Mouse (Mus musculus) heart, embryonic 12.5 days (tissue): ENCODE data around the gene Eng. TPM values are rescaled to one million over a fixed set of nuclear protein-coding genes. Genes with fewer than 3 reads are reported as not detected.
A peak's percentile ranks its signal among the peaks of the same experiment; 100 is the strongest.

Experiments used
- ATAC-seq: fragments of 200-750 bp; cut with Nextera tagmentation; 2 replicates; pipeline ENCODE4 v1.8.0; 2017; ENCODE audit warnings: moderate TSS enrichment, moderate library complexity; ENCODE audit not compliant: insufficient number of reproducible peaks, low FRiP score
- H3K27ac ChIP-seq: fragments of 300-500 bp; sonication (generic); 2 replicates; pipeline ENCODE4 v1.5.1; 2016; ENCODE audit warnings: mild to moderate bottlenecking, moderate library complexity; ENCODE audit not compliant: poor library complexity, severe bottlenecking
- H3K27me3 ChIP-seq: fragments of 300-500 bp; sonication (generic); replicated peaks from 2 replicates; pipeline ENCODE4 v1.6.1; 2016; ENCODE audit warnings: mild to moderate bottlenecking, moderate library complexity
- H3K36me3 ChIP-seq: fragments of 300-500 bp; sonication (generic); 2 replicates; pipeline ENCODE4 v1.6.1; 2016; ENCODE audit warnings: mild to moderate bottlenecking, moderate library complexity
- H3K4me1 ChIP-seq: fragments of 300-500 bp; sonication (generic); replicated peaks from 2 replicates; pipeline ENCODE4 v1.6.1; 2016; ENCODE audit warnings: mild to moderate bottlenecking
- H3K4me2 ChIP-seq: fragments of 300-500 bp; sonication (generic); 2 replicates; pipeline ENCODE4 v1.6.1; 2016; ENCODE audit warnings: mild to moderate bottlenecking, moderate library complexity
- H3K4me3 ChIP-seq: fragments of 300-500 bp; sonication (generic); 2 replicates; pipeline ENCODE4 v1.5.1; 2016; ENCODE audit warnings: mild to moderate bottlenecking
- H3K9ac ChIP-seq: fragments of 300-500 bp; sonication (generic); 2 replicates; pipeline ENCODE4 v1.6.1; 2016; ENCODE audit warnings: mild to moderate bottlenecking, moderate library complexity
- H3K9me3 ChIP-seq: fragments of 300-500 bp; sonication (generic); replicated peaks from 2 replicates; pipeline ENCODE4 v1.6.1; 2016; ENCODE audit warnings: mild to moderate bottlenecking, moderate library complexity
- WGBS: fragments of 180-500 bp; shearing (Covaris S2); methylation state at CpG from one replicate; pipeline ENCODE4 v1.1.7; 2016; 5-methylcytosine and 5-hydroxymethylcytosine counted together
- polyA plus RNA-seq: library from polyadenylated mRNA; unstranded; fragments of >200 nt; fragmentation: Nextera tagmentation; extraction: Ambion mirVana; gene quantifications from 2 replicates; pipeline ENCODE4 v1.2.1, GENCODE M21; 2016

The Eng gene
- 159 and 168 TPM in 2 replicates for polyA plus RNA-seq

- H3K4me3 ChIP-seq = peak within 1 kb of the TSS; percentile 54
- peak within 1 kb of the TSS; percentile 64 for H3K4me2 ChIP-seq
- H3K9me3 ChIP-seq = no peaks in the 10 kb centered on the region
- peak within 1 kb of the TSS; percentile 87 for H3K27ac ChIP-seq
- 33% methylated on average over 31 of the region's 31 CpGs for WGBS
- H3K4me1 ChIP-seq = peaks cover 65% of the 10 kb centered on the region
- peak; percentile 74 for ATAC-seq
- peak within 1 kb of the TSS; percentile 77 for H3K9ac ChIP-seq
- no peaks in the 10 kb centered on the region for H3K27me3 ChIP-seq
- H3K36me3 ChIP-seq = peaks cover 6% of the 10 kb centered on the region
Measured at GRCm38 (mm10) chr2:32646379-32647056, at the start of gene Eng. Eng (plus strand) TSS chr2:32646595.

DNA sequence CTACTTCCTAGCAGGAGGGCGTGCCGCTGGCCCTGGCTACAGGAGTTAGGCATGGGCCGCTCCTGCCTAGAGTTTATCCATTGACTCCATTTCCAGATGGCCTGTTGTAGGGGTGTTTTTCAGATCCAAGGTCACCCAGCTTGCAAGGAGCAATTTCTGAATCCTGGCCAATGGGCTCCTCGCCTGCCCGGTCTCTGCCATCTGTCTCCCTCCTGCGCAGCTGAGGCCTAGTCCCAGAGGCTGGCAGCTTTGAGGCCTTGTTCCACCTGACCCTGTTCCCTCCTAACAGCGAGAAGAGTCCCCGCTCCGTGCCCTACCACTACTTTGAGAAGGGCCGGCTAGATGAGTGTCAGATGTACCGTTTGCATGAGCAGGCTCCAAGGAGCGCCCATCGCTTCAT lies 49.7 kb upstream of the Eng start:
- WGBS = 91% methylated on average over 13 of the region's 13 CpGs
- ATAC-seq = no peak
- Histone ChIP-seq H3K4me1 (peaks cover 6% of the 10 kb centered on the region), H3K27ac (no peak overlapping the region), H3K27me3 (no peaks in the 10 kb centered on the region), H3K36me3 (peaks cover 70% of the 10 kb centered on the region), H3K4me3 (no peak overlapping the region), H3K4me2 (no peak overlapping the region), H3K9ac (no peak overlapping the region), H3K9me3 (no peaks in the 10 kb centered on the region)

- 84% methylated on average over 5 of the region's 5 CpGs for WGBS
Measured at GRCm38 (mm10) chr2:32597248-32597647, 49.1 kb upstream of the Eng start.

GRCm38 (mm10) chr2:32597699-32598098 lies 48.7 kb upstream of the Eng start:
- Histone ChIP-seq H3K27ac (no peak overlapping the region), H3K9me3 (no peaks in the 10 kb centered on the region), H3K4me1 (peaks cover 16% of the 10 kb centered on the region), H3K4me2 (no peak overlapping the region), H3K9ac (no peak overlapping the region), H3K27me3 (no peaks in the 10 kb centered on the region), H3K4me3 (no peak overlapping the region), H3K36me3 (peaks cover 63% of the 10 kb centered on the region)
- WGBS = 89% methylated on average over 5 of the region's 5 CpGs
- ATAC-seq = no peak

More at GRCm38 (mm10) chr2:32597248-32597647, 49.1 kb upstream of the Eng start:
- ATAC-seq = no peak
- Histone ChIP-seq H3K4me2 (no peak overlapping the region), H3K9ac (no peak overlapping the region), H3K4me1 (peaks cover 12% of the 10 kb centered on the region), H3K4me3 (no peak overlapping the region), H3K9me3 (no peaks in the 10 kb centered on the region), H3K36me3 (peaks cover 68% of the 10 kb centered on the region), H3K27me3 (no peaks in the 10 kb centered on the region), H3K27ac (no peak overlapping the region)

GRCm38 (mm10) chr2:32598506-32598905 lies 47.9 kb upstream of the Eng start:
- no peak overlapping the region for H3K4me3 ChIP-seq
- no peak for ATAC-seq
- peaks cover 17% of the 10 kb centered on the region for H3K4me1 ChIP-seq
- H3K4me2 ChIP-seq = no peak overlapping the region
- 86% methylated on average over 8 of the region's 8 CpGs for WGBS
- H3K27ac ChIP-seq = no peak overlapping the region
- peaks cover 57% of the 10 kb centered on the region for H3K36me3 ChIP-seq
- H3K9ac ChIP-seq = no peak overlapping the region
- H3K27me3 ChIP-seq = no peaks in the 10 kb centered on the region
- no peaks in the 10 kb centered on the region for H3K9me3 ChIP-seq

- 0 out of 2 replicates have a peak within 1 kb of the TSS, but pooled peaks have one; percentile 10 for H3K9ac ChIP-seq
- H3K4me1 ChIP-seq = peaks cover 17% of the 10 kb centered on the region
- H3K27me3 ChIP-seq = no peaks in the 10 kb centered on the region
- ATAC-seq = no peak
- 82% methylated on average over 3 of the region's 3 CpGs for WGBS
- H3K4me3 ChIP-seq = no peak within 1 kb of the TSS
- H3K36me3 ChIP-seq = peaks cover 48% of the 10 kb centered on the region
- H3K27ac ChIP-seq = no peak within 1 kb of the TSS
- H3K9me3 ChIP-seq = no peaks in the 10 kb centered on the region
- no peak within 1 kb of the TSS for H3K4me2 ChIP-seq
Measured at GRCm38 (mm10) chr2:32599409-32599808, 47.0 kb upstream of the Eng start, which contains the start of gene St6galnac6. St6galnac6 (plus strand) TSS chr2:32599709.

- H3K9ac ChIP-seq = no peak overlapping the region
Measured at GRCm38 (mm10) chr2:32601417-32602065, 44.9 kb upstream of the Eng start.

DNA sequence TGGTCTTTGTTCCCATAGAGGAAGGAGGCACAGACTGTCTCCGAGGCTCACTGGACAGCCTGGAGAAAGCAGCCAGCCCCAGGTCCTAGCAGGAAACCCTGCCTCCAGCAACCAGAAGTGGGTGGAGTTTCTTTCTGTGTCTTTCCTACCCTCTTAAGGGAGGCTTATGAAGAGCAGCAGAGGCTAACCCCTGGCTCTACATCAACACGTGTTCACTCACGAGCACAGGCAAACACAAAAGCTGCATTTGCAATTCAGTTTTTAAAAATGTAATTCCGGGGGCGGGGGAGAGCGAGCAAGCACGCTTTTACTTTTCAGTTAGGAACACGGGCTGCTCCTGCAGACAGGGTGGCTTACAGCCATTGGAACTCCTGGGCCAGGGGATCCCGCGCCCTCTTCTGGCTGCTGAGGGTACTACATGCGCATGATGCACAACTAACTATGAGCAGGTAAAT lies 43.8 kb upstream of the Eng start:
- ATAC-seq = peak; percentile 46; the same call in 1 of the 2 replicates
- no peak overlapping the region for H3K9ac ChIP-seq

More at GRCm38 (mm10) chr2:32601417-32602065, 44.9 kb upstream of the Eng start:
- Histone ChIP-seq H3K4me1 (peaks cover 17% of the 10 kb centered on the region), H3K9me3 (no peaks in the 10 kb centered on the region), H3K4me3 (no peak overlapping the region), H3K27me3 (no peaks in the 10 kb centered on the region), H3K4me2 (0 out of 2 replicates have a peak overlapping the region, but pooled peaks have one; percentile 15), H3K27ac (peak overlapping the region; percentile 36; the same call in 1 of the 2 replicates), H3K36me3 (peaks cover 29% of the 10 kb centered on the region)
- ATAC-seq = 0 out of 2 replicates have a peak, but pooled peaks have one; percentile 48
- WGBS = 36% methylated on average over 8 of the region's 8 CpGs

DNA sequence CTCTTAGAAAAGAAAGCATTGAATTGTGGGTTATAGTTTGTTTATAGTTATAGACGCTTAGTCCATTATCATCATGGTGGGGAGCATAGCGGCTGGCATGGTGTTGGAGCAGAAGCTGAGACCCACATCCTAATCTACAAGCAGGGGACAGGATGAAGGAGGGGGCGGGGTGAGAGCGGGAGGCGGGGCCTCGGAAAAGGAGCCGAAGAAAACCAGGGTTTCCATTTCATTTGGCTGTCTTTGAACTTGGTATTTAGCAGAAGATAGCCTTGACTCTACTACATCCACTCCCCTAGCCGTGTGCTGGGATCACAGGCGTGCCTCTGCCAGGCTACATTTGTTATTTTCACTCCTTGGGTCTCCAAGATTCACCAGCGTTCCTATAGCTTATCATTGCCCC lies 41.8 kb upstream of the Eng start:
- Histone ChIP-seq H3K4me1 (peaks cover 40% of the 10 kb centered on the region), H3K36me3 (peaks cover under 1% of the 10 kb centered on the region; the same call in 1 of the 2 replicates)
- WGBS = 33% methylated on average over 10 of the region's 10 CpGs

More for the DNA sequence above, 43.8 kb upstream of the Eng start:
- Histone ChIP-seq H3K4me3 (peak overlapping the region; percentile 35), H3K9me3 (no peaks in the 10 kb centered on the region), H3K36me3 (peaks cover 18% of the 10 kb centered on the region), H3K27ac (peak overlapping the region; percentile 36; the same call in 1 of the 2 replicates), H3K27me3 (no peaks in the 10 kb centered on the region), H3K4me1 (peaks cover 20% of the 10 kb centered on the region), H3K4me2 (peak overlapping the region; percentile 63)
- under 1% methylated on average over 11 of the region's 11 CpGs for WGBS

DNA sequence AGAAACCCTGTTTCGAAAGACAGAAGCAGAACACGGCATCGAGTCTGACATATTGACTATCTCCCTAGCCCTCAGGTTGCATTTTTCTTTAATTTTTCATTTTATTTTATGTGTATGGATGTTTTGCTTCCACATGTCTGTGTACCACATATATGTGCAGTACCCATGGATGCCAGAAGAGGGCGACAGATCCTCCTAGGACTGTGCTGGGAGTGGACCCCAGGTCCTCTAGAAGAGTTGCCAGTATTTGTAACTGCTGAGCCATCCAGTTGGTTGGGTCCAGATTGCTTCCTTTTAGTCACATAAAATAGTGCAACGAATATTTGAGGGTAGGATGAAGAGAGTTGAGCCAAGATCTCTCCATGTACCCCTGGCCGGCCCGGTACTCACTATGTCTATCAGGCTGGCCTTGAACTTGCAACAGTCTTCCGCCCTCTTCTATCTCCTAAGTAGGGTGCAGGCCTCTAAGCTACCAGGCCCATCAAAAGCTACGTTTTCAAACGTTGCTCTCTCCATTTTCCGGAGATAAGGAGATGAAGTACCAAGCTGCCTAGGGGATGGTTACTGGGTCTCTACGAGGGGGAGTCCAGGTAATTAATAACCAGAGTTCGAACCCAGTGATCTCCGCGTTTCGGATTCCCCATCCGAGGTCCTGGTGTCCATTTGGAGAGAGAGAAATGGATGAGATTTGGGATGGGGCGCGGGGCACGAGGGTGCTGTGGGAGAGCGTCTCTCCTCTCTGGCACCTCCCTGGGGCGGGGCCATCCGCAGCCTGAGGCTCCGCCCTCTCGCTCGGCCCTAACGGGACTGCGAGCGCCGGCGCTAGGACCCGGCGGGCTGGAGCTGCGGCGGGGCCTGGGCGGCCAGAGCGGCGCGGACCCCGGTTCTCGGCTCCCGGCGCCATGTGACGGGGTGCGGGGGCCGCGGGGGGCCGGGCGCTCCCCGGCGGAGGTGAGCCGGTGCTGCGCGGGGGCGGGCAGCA lies 39.9 kb upstream of the Eng start:
- H3K9ac ChIP-seq = peak overlapping the region; percentile 91
- H3K27me3 ChIP-seq = no peaks in the 10 kb centered on the region
- H3K27ac ChIP-seq = peak overlapping the region; percentile 90
- ATAC-seq = peak; percentile 87
- peak overlapping the region; percentile 80 for H3K4me3 ChIP-seq
- no peaks in the 10 kb centered on the region for H3K9me3 ChIP-seq
- H3K4me1 ChIP-seq = peaks cover 53% of the 10 kb centered on the region
- peak overlapping the region; percentile 87 for H3K4me2 ChIP-seq
- no peaks in the 10 kb centered on the region for H3K36me3 ChIP-seq
- WGBS = 12% methylated on average over 44 of the region's 55 CpGs

More for the DNA sequence above, 41.8 kb upstream of the Eng start:
- Histone ChIP-seq H3K9ac (no peak overlapping the region), H3K4me2 (no peak overlapping the region), H3K27me3 (no peaks in the 10 kb centered on the region), H3K9me3 (no peaks in the 10 kb centered on the region), H3K27ac (no peak overlapping the region), H3K4me3 (no peak overlapping the region)
- no peak for ATAC-seq
